Mouse (Mus musculus) neural tube, embryonic 13.5 days (tissue): Measurements from ENCODE around the gene Ddi1. TPM values are rescaled to one million over a fixed set of nuclear protein-coding genes. Genes with fewer than 3 reads are reported as not detected.

ENCODE experiments used
- ATAC-seq: fragments of 200-750 bp; cut with Nextera tagmentation; 2 replicates; pipeline ENCODE4 v1.8.0; 2017; ENCODE audit warnings: low read depth, mild to moderate bottlenecking, moderate TSS enrichment, moderate library complexity
- H3K27ac ChIP-seq: fragments of 300-500 bp; sonication (generic); replicated peaks from 2 replicates; pipeline ENCODE4 v1.5.1; 2015; ENCODE audit warnings: moderate library complexity, mild to moderate bottlenecking, inconsistent platforms
- H3K27me3 ChIP-seq: fragments of 300-500 bp; sonication (generic); 2 replicates; pipeline ENCODE4 v1.6.1; 2015; ENCODE audit warnings: mild to moderate bottlenecking, inconsistent platforms
- H3K36me3 ChIP-seq: fragments of 300-500 bp; sonication (generic); 2 replicates; pipeline ENCODE4 v1.6.1; 2015; ENCODE audit warnings: mild to moderate bottlenecking, inconsistent platforms
- H3K4me1 ChIP-seq: fragments of 300-500 bp; sonication (generic); replicated peaks from 2 replicates; pipeline ENCODE4 v1.6.1; 2015; ENCODE audit warnings: inconsistent platforms
- H3K4me2 ChIP-seq: fragments of 300-500 bp; sonication (generic); 2 replicates; pipeline ENCODE4 v1.6.1; 2015; ENCODE audit warnings: inconsistent platforms, mild to moderate bottlenecking, moderate library complexity
- H3K4me3 ChIP-seq: fragments of 300-500 bp; sonication (generic); 2 replicates; pipeline ENCODE4 v1.5.1; 2015; ENCODE audit warnings: mild to moderate bottlenecking, inconsistent platforms
- H3K9ac ChIP-seq: fragments of 300-500 bp; sonication (generic); 2 replicates; pipeline ENCODE4 v1.6.1; 2015; ENCODE audit warnings: moderate library complexity, mild to moderate bottlenecking, inconsistent platforms
- H3K9me3 ChIP-seq: fragments of 300-500 bp; sonication (generic); 2 replicates; pipeline ENCODE4 v1.6.1; 2016; ENCODE audit warnings: inconsistent platforms
- WGBS: fragments of 180-500 bp; shearing (Covaris S2); methylation state at CpG from one replicate; pipeline ENCODE4 v1.1.7; 2015; 5-methylcytosine and 5-hydroxymethylcytosine counted together
- polyA plus RNA-seq: library from polyadenylated mRNA; unstranded; fragments of >200 nt; fragmentation: Nextera tagmentation; extraction: Ambion mirVana; gene quantifications from 2 replicates; pipeline ENCODE4 v1.2.1, GENCODE M21; 2015

Gene Ddi1
- polyA plus RNA-seq, result not detected in 2 replicates

- Histone ChIP-seq H3K36me3 (no peaks in the 10 kb centered on the region), H3K27me3 (no peaks in the 10 kb centered on the region), H3K4me1 (no peaks in the 10 kb centered on the region), H3K4me3 (no peak within 1 kb of the TSS), H3K27ac (no peak within 1 kb of the TSS), H3K9me3 (no peaks in the 10 kb centered on the region), H3K4me2 (no peak within 1 kb of the TSS), H3K9ac (no peak within 1 kb of the TSS)
- 82% methylated on average over 1 of the region's 1 CpGs for WGBS
- no peak for ATAC-seq
These were observed at the start of gene Ddi1 for GRCm38 (mm10) chr9:6269796-6270280. Gene Ddi1, minus strand, starts transcription at chr9:6269846.

GRCm38 (mm10) chr9:6317114-6317513, 47.5 kb upstream of the Ddi1 start:
- H3K27ac ChIP-seq, result no peak overlapping the region
- H3K9me3 ChIP-seq, result no peaks in the 10 kb centered on the region
- ATAC-seq, result no peak
- WGBS, result 76% methylated on average over 1 of the region's 1 CpGs
- no peak overlapping the region for H3K9ac ChIP-seq
- H3K4me1 ChIP-seq, result no peaks in the 10 kb centered on the region
- no peaks in the 10 kb centered on the region for H3K27me3 ChIP-seq
- no peak overlapping the region for H3K4me3 ChIP-seq
- H3K36me3 ChIP-seq, result no peaks in the 10 kb centered on the region
- H3K4me2 ChIP-seq, result no peak overlapping the region

- no peak for ATAC-seq
- WGBS, result 91% methylated on average over 3 of the region's 3 CpGs
- H3K27me3 ChIP-seq, result no peaks in the 10 kb centered on the region
These were observed 36.2 kb upstream of the Ddi1 start for GRCm38 (mm10) chr9:6305847-6306246.

DNA sequence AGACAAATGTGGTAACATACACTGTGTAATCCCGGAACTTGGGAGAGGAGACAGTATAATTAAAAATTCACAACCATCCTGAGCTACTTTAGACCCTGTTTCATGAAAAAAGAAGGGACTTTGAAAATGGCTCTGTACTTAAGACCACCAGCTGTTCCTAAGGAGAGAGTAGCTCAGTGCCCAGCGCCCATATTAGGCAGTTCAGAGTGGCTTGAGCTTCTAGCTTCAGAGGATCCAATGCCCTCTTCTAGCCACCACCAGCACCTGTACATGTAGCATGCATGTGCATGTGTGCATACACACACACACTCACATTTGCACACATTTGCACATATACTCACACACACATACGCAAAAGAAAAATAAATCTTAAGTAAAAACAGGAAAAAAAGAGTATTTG, 34.9 kb upstream of the Ddi1 start:
- WGBS, result 86% methylated on average over 3 of the region's 3 CpGs
- Histone ChIP-seq H3K9me3 (no peaks in the 10 kb centered on the region), H3K4me1 (no peaks in the 10 kb centered on the region), H3K27ac (no peak overlapping the region), H3K4me2 (no peak overlapping the region), H3K27me3 (no peaks in the 10 kb centered on the region), H3K36me3 (no peaks in the 10 kb centered on the region), H3K9ac (no peak overlapping the region), H3K4me3 (no peak overlapping the region)
- no peak for ATAC-seq

More at GRCm38 (mm10) chr9:6305847-6306246, 36.2 kb upstream of the Ddi1 start:
- no peak overlapping the region for H3K27ac ChIP-seq
- H3K4me3 ChIP-seq, result no peak overlapping the region
- H3K36me3 ChIP-seq, result no peaks in the 10 kb centered on the region
- H3K9me3 ChIP-seq, result no peaks in the 10 kb centered on the region
- H3K4me2 ChIP-seq, result no peak overlapping the region
- H3K9ac ChIP-seq, result no peak overlapping the region
- H3K4me1 ChIP-seq, result no peaks in the 10 kb centered on the region

DNA sequence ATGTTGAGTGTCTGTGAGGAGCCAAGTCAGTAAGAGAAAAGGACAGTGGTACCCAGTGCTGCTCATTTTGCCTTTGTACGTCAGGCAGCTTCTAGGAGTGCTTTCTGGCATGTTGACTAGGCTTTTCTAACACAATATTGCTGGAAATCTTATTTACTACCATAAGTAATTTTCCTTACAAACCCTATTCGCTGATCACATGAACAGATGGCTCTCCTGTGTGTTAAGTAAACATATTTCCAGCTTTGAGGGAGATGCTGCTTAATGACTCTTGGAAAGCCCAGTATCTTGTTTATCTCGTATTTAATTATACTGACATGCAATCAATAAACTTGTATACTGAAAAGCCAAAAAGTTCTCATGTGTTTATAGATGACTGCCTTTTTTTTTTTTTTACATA, 32.4 kb upstream of the Ddi1 start:
- H3K4me1 ChIP-seq, result no peaks in the 10 kb centered on the region
- 78% methylated on average over 3 of the region's 3 CpGs for WGBS

GRCm38 (mm10) chr9:6298547-6298946, 28.9 kb upstream of the Ddi1 start:
- no peaks in the 10 kb centered on the region for H3K27me3 ChIP-seq
- 65% methylated on average over 2 of the region's 2 CpGs for WGBS
- ATAC-seq, result no peak
- H3K27ac ChIP-seq, result no peak overlapping the region
- H3K36me3 ChIP-seq, result no peaks in the 10 kb centered on the region
- no peaks in the 10 kb centered on the region for H3K9me3 ChIP-seq
- H3K4me2 ChIP-seq, result no peak overlapping the region
- no peak overlapping the region for H3K9ac ChIP-seq
- H3K4me3 ChIP-seq, result no peak overlapping the region
- H3K4me1 ChIP-seq, result no peaks in the 10 kb centered on the region

More for the DNA sequence above, 32.4 kb upstream of the Ddi1 start:
- ATAC-seq, result no peak
- Histone ChIP-seq H3K36me3 (no peaks in the 10 kb centered on the region), H3K4me3 (no peak overlapping the region), H3K27ac (no peak overlapping the region), H3K9me3 (no peaks in the 10 kb centered on the region), H3K9ac (no peak overlapping the region), H3K27me3 (no peaks in the 10 kb centered on the region), H3K4me2 (no peak overlapping the region)

GRCm38 (mm10) chr9:6289211-6289696, 19.6 kb upstream of the Ddi1 start:
- ATAC-seq, result peak; percentile 40; the same call in 1 of the 2 replicates
- no peak overlapping the region for H3K4me2 ChIP-seq
- no peaks in the 10 kb centered on the region for H3K36me3 ChIP-seq
- H3K4me3 ChIP-seq, result no peak overlapping the region
- no peak overlapping the region for H3K9ac ChIP-seq
- H3K9me3 ChIP-seq, result no peaks in the 10 kb centered on the region
- H3K4me1 ChIP-seq, result peaks cover 5% of the 10 kb centered on the region; the same call in 1 of the 2 replicates
- 9% methylated on average over 2 of the region's 2 CpGs for WGBS
- no peak overlapping the region for H3K27ac ChIP-seq
- no peaks in the 10 kb centered on the region for H3K27me3 ChIP-seq

GRCm38 (mm10) chr9:6286770-6287169, 17.1 kb upstream of the Ddi1 start:
- peaks cover 5% of the 10 kb centered on the region; the same call in 1 of the 2 replicates for H3K4me1 ChIP-seq
- H3K9me3 ChIP-seq, result no peaks in the 10 kb centered on the region
- no peaks in the 10 kb centered on the region for H3K27me3 ChIP-seq
- H3K27ac ChIP-seq, result no peak overlapping the region
- ATAC-seq, result no peak
- no peak overlapping the region for H3K4me2 ChIP-seq
- H3K4me3 ChIP-seq, result no peak overlapping the region
- H3K9ac ChIP-seq, result no peak overlapping the region
- WGBS, result 68% methylated on average over 1 of the region's 1 CpGs
- no peaks in the 10 kb centered on the region for H3K36me3 ChIP-seq

GRCm38 (mm10) chr9:6277526-6277925, 7.9 kb upstream of the Ddi1 start:
- no peak for ATAC-seq
- H3K9me3 ChIP-seq, result no peaks in the 10 kb centered on the region

DNA sequence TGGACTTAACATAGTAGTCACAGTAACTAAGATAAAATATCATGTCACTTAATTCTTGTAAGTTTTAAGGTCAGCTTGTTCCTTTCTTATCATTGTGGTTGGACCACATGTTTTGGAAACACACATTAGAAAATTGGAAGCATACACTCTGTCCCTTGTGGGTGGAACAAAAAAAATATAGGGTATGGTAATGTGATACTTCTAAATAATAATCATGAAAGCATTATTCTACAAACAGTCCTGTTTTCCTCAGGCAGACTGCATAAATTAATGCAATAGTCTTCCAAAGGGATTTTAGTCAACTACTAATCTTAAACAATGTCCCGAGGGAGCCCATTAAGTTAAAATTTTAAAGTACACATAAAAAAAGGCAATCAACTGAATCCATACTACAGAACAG, 6.7 kb upstream of the Ddi1 start:
- ATAC-seq, result no peak
- H3K4me2 ChIP-seq, result no peak overlapping the region
- no peak overlapping the region for H3K27ac ChIP-seq
- 88% methylated on average over 1 of the region's 1 CpGs for WGBS
- H3K9ac ChIP-seq, result no peak overlapping the region
- no peak overlapping the region for H3K4me3 ChIP-seq
- H3K36me3 ChIP-seq, result no peaks in the 10 kb centered on the region
- no peaks in the 10 kb centered on the region for H3K27me3 ChIP-seq
- no peaks in the 10 kb centered on the region for H3K4me1 ChIP-seq
- H3K9me3 ChIP-seq, result no peaks in the 10 kb centered on the region

More at GRCm38 (mm10) chr9:6277526-6277925, 7.9 kb upstream of the Ddi1 start:
- Histone ChIP-seq H3K27me3 (no peaks in the 10 kb centered on the region), H3K4me3 (no peak overlapping the region), H3K4me2 (no peak overlapping the region), H3K9ac (no peak overlapping the region), H3K27ac (no peak overlapping the region), H3K36me3 (no peaks in the 10 kb centered on the region), H3K4me1 (no peaks in the 10 kb centered on the region)

DNA sequence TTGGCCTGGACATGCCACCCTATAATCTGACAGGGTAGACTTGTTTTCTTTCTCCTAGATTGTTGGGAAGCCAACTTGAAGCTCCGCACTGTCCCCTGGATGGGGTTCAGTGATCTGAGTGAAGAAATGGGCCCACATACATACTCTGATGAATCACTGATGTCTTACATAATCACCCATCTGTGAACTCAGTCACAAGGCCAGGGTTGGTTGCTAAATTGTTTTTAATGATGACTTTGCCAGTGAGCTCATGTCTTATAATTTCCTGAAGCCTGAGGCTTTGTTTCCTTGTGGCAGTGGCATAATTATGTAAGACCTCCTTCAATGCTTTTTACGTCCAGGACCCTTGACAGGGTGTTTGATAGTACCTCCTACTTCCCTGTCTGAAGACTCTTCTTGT, 4.8 kb downstream of the Ddi1 start:
- 80% methylated on average over 2 of the region's 2 CpGs for WGBS
- ATAC-seq, result no peak
- no peaks in the 10 kb centered on the region for H3K9me3 ChIP-seq
- no peaks in the 10 kb centered on the region for H3K4me1 ChIP-seq
- no peak overlapping the region for H3K27ac ChIP-seq
- H3K4me3 ChIP-seq, result no peak overlapping the region
- no peaks in the 10 kb centered on the region for H3K27me3 ChIP-seq
- no peaks in the 10 kb centered on the region for H3K36me3 ChIP-seq
- no peak overlapping the region for H3K9ac ChIP-seq
- no peak overlapping the region for H3K4me2 ChIP-seq

DNA sequence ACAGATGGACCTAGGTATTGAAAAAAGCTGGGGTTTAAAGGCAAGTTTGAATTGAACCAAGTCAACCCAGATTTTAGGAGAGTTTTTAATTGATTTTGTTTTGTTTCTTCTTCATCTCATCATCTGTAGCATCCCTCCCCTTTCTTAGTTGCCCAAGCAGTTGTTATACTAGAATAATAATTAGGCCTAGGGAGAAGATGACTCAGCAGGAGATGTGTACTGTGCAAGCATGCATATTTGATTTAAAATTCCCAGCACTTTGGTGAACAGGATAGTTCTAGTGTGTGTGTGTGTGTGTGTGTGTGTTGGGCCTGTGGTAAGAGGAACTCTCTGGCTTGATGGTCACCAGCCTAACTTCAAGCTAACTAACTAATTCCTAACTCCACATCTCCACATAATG, 12.6 kb downstream of the Ddi1 start:
- Histone ChIP-seq H3K27me3 (no peaks in the 10 kb centered on the region), H3K4me2 (no peak overlapping the region), H3K9me3 (no peaks in the 10 kb centered on the region), H3K27ac (no peak overlapping the region), H3K9ac (no peak overlapping the region), H3K4me1 (no peaks in the 10 kb centered on the region), H3K36me3 (no peaks in the 10 kb centered on the region), H3K4me3 (no peak overlapping the region)
- no peak for ATAC-seq

DNA sequence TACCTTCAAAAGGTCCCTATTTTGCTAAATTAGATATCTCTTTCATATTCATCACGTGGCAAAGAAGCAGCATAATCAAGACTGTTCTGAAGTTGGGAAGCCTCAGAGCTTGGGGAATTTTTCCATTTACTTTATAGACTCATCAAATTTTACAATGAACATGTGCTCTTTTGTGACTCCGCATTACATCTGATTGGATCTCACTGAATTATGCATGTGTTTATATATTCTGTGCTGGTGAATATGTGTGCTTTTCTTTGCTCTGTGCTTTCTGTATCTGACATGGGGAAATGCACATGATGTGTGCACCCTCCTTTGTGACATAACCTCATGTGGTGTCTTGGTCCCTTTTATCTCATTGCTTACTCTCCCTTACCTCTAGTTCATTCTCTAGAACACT, 17.7 kb downstream of the Ddi1 start:
- Histone ChIP-seq H3K27me3 (no peaks in the 10 kb centered on the region), H3K4me3 (no peak overlapping the region), H3K27ac (no peak overlapping the region), H3K9me3 (no peaks in the 10 kb centered on the region), H3K4me2 (no peak overlapping the region), H3K9ac (no peak overlapping the region), H3K4me1 (no peaks in the 10 kb centered on the region), H3K36me3 (no peaks in the 10 kb centered on the region)
- 76% methylated on average over 2 of the region's 2 CpGs for WGBS
- no peak for ATAC-seq
